Mouse (Mus musculus) stomach, postnatal 0 days (tissue): Measurements from ENCODE around the gene Kbtbd4.

Source experiments
- CTCF ChIP-seq: IDR thresholded peaks from 2 replicates; pipeline ENCODE4 v1.5.1; 2016; ENCODE audit warnings: antibody characterized with exemption, low read depth, mild to moderate bottlenecking, moderate library complexity
- EP300 ChIP-seq: optimal IDR thresholded peaks from 2 replicates; pipeline ENCODE3; 2016; ENCODE audit warnings: antibody characterized with exemption

DNA sequence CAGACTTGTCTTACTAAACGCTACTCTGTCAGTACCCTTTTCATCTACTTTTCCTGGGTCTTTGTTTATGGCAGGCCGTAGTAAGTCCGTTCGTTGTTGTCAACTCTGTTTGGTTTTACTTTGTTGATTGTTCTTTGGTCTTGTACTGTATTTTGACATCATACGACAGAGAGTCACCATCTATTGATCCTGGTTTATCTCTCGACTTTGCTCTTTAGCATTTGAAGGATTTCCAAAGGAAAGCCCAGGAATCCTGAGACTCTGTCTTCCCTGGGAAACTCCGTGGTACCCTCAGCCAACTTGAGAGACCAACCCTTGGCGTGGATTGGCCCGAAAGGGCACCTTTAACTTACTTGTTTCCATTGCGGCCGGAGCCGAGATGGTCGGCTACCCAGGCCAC is 24.0 kb downstream of the Kbtbd4 start:
- TF ChIP-seq CTCF (no peak), EP300 (no peak)
